Mouse (Mus musculus): ENCODE data around the gene Hist1h3a. TPM values are rescaled to one million over a fixed set of nuclear protein-coding genes. Genes with fewer than 3 reads are reported as not detected.

The Hist1h3a gene
- total RNA-seq, 2 experiments from 2014 or later = 35.0 to 41.6 TPM

- DNase-seq (ENCODE audit: low spot score in 2 of 2) = no peak
- no peak for TF ChIP-seq CTCF (conservative IDR thresholded peaks at IDR 0.05)
- peak overlapping the region; percentile 69 for H3K4me3 ChIP-seq
- H3K27ac ChIP-seq = peak overlapping the region; percentile 86
Measured at GRCm38 (mm10) chr13:23764324-23765171, 2.4 kb upstream of the Hist1h3a start.

GRCm38 (mm10) chr13:23763586-23764323 is 1.6 kb upstream of the Hist1h3a start, which contains the start of gene Hist1h1a:
Gene Hist1h1a (plus strand): TSS chr13:23763666.
- peak within 1 kb of the TSS; percentile 86 for H3K27ac ChIP-seq
- no peak for TF ChIP-seq CTCF (conservative IDR thresholded peaks at IDR 0.05)
- peak; percentile 76 to 81 for DNase-seq (ENCODE audit: low spot score in 2 of 2)
- peak within 1 kb of the TSS; percentile 69 for H3K4me3 ChIP-seq

- peak overlapping the region; percentile 86 for H3K27ac ChIP-seq
- no peak for TF ChIP-seq CTCF (conservative IDR thresholded peaks at IDR 0.05)
- peak overlapping the region; percentile 69 for H3K4me3 ChIP-seq
- no peak for DNase-seq (ENCODE audit: low spot score in 2 of 2)
Measured at GRCm38 (mm10) chr13:23763242-23763585, 1.0 kb upstream of the Hist1h3a start.

GRCm38 (mm10) chr13:23760972-23761864 is 968 bp downstream of the Hist1h3a start, which contains the start of gene Hist1h4a:
Gene Hist1h4a (minus strand): TSS chr13:23761230.
- peak; percentile 99 for DNase-seq (ENCODE audit: low spot score in 2 of 2)
- peak within 1 kb of the TSS; percentile 69 for H3K4me3 ChIP-seq
- H3K27ac ChIP-seq = peak within 1 kb of the TSS; percentile 86
- TF ChIP-seq CTCF (conservative IDR thresholded peaks at IDR 0.05) = no peak

- H3K4me3 ChIP-seq = peak overlapping the region; percentile 69
- peak; percentile 26; the same call in 1 of the 2 replicates for TF ChIP-seq CTCF (conservative IDR thresholded peaks at IDR 0.05)
- H3K27ac ChIP-seq = peak overlapping the region; percentile 75
- DNase-seq (ENCODE audit: low spot score in 2 of 2) = no peak
Measured at GRCm38 (mm10) chr13:23760240-23760971, 1.8 kb downstream of the Hist1h3a start.

- no peak overlapping the region for H3K4me3 ChIP-seq
- H3K27ac ChIP-seq = no peak overlapping the region
- no peak for TF ChIP-seq CTCF (conservative IDR thresholded peaks at IDR 0.05)
- DNase-seq (ENCODE audit: low spot score in 2 of 2) = no peak
Measured at GRCm38 (mm10) chr13:23759916-23760239, 2.3 kb downstream of the Hist1h3a start.

GRCm38 (mm10) chr13:23759251-23759771 is 2.9 kb downstream of the Hist1h3a start:
- Histone ChIP-seq H3K4me3 (no peak overlapping the region), H3K27ac (no peak overlapping the region)
- TF ChIP-seq CTCF (conservative IDR thresholded peaks at IDR 0.05) = no peak
- DNase-seq (ENCODE audit: low spot score in 2 of 2) = no peak

- Histone ChIP-seq H3K27ac (no peak overlapping the region), H3K4me3 (no peak overlapping the region)
- no peak for TF ChIP-seq CTCF (conservative IDR thresholded peaks at IDR 0.05)
- DNase-seq (ENCODE audit: low spot score in 2 of 2) = no peak
Measured at GRCm38 (mm10) chr13:23757921-23758320, 4.3 kb downstream of the Hist1h3a start.

- peak overlapping the region; percentile 48 for H3K4me3 ChIP-seq
- H3K27ac ChIP-seq = peak overlapping the region; percentile 81
- peak in 1 of 2 experiments; percentile 24 for DNase-seq (ENCODE audit: low spot score in 2 of 2)
- no peak for TF ChIP-seq CTCF (conservative IDR thresholded peaks at IDR 0.05)
Measured at GRCm38 (mm10) chr13:23757211-23757773, 4.9 kb downstream of the Hist1h3a start.

- TF ChIP-seq CTCF (conservative IDR thresholded peaks at IDR 0.05) = no peak
- peak; percentile 89 to 94 for DNase-seq (ENCODE audit: low spot score in 2 of 2)
- Histone ChIP-seq H3K27ac (peak within 1 kb of the TSS; percentile 81), H3K4me3 (peak within 1 kb of the TSS; percentile 48)
Measured at GRCm38 (mm10) chr13:23756790-23757189, 5.4 kb downstream of the Hist1h3a start, which contains the start of gene Hist1h4b. Gene Hist1h4b (plus strand): TSS chr13:23757013.

GRCm38 (mm10) chr13:23755000-23755399 is 7.2 kb downstream of the Hist1h3a start:
- DNase-seq (ENCODE audit: low spot score in 2 of 2) = no peak
- Histone ChIP-seq H3K27ac (no peak overlapping the region), H3K4me3 (no peak overlapping the region)
- no peak for TF ChIP-seq CTCF (conservative IDR thresholded peaks at IDR 0.05)
